Mouse (Mus musculus) left cerebral cortex, adult 2 months (tissue): ENCODE measurements around the gene Mri1. TPM values are rescaled to one million over a fixed set of nuclear protein-coding genes. Genes with fewer than 3 reads are reported as not detected.

Source experiments
- DNase-seq, 2 experiments: peaks; one replicate each; pipeline ENCODE4 v3.0.0; 2021 to 2022; ENCODE audit warnings: low spot score in 2 of 2, mixed read lengths in 1 of 2; ENCODE audit errors: extremely low spot score in 1 of 2
- H3K27ac ChIP-seq: fragments of 200-600 bp; 2 replicates; pipeline ENCODE4 v1.8.1; 2022
- H3K4me3 ChIP-seq: fragments of 200-600 bp; 2 replicates; pipeline ENCODE4 v1.8.1; 2022
- CTCF ChIP-seq: fragments of 200-600 bp; IDR thresholded peaks from 2 replicates; pipeline ENCODE4 v1.8.1; 2022; ENCODE audit warnings: antibody characterized with exemption, mild to moderate bottlenecking, moderate library complexity
- intact Hi-C: fragments of 180-260 bp; cut with DNase I; formaldehyde crosslinking; loops from one replicate; pipeline ENCODE4 v1.15.1; 2025
- microRNA-seq, 2 experiments: library from miRNA; unstranded; fragments of <30 nt; microRNA quantifications; one replicate each; pipeline ENCODE4 v1.2.0; 2021
- total RNA-seq, 2 experiments: library from RNA; stranded (reverse); gene quantifications; 2 replicates each; pipeline ENCODE4 v1.2.3; 2021

Mri1 gene
- total RNA-seq, 2 experiments from 2014 or later: 13.2 to 16.5 TPM

DNA sequence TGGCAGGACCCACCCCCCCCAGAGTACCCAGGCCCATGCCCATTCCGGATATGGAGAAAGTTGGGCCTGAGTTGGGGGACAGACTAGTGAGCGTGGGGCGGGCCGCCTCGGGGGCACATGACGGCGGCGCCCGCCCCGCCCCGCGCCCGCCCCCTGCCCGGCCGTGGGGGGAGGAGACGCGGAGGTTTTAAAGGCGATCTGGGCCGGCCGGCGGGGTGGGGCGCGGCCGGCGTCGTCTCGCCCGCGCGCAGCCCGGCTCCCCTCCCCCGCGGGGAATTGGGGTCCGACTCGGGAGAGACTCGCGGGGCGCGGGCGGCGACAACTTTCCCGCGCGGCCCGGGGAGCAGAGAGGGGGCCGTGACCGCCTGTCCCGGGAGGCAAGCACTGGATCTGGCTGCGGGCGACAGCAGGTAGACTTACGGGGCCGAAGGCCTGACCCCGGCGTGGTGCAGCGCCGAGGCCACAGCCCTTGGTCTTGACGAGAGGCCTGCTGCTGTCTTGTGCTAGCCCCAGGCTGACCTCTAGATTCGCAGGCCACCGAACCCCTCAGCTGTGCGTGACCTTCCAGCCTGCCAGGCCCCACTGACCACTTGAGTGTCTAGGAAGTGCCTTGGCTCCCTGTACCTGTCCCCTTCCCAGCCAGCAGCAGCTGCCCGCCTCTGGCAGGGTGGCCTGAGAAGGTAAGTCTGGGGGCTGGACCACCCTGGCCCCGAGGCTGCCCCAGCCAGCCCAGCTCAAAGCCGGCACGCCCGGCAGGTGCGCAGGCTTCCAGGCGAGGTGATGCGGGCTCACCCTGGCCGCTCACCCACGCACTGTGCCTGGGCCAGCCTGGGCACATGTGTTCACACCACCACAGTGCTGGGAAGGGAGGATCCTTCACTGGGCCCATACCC, 56.2 kb downstream of the Mri1 start:
- Histone ChIP-seq H3K4me3 (peak overlapping the region; percentile 54), H3K27ac (peak overlapping the region; percentile 99)
- no peak for TF ChIP-seq CTCF
- intact Hi-C loops: no loop called here
- DNase-seq: peak in 1 of 2 experiments; percentile 60

DNA sequence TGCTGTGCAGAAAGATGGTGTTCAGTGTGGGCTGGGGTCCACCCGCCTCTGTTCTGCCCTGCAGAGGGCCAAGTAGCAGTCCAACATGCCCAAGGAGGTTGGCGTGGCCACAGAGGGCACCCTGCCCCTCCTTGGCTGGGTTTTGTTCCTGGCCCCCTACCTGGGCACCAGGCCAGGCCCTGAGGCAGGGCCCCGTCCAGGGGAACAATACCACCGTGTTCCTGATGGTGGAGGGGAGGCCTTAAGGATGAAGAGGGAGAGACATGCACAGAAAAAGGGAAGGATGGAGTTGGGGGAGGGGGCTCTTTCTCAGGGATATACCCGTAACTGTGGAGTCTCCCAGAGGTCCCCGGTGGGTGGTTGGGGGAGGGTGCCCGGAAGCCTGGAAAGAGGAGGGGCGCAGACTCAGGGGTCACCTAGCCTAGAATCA, 57.0 kb downstream of the Mri1 start:
- peak overlapping the region; percentile 54 for H3K4me3 ChIP-seq
- TF ChIP-seq CTCF: no peak; the same call in 1 of the 2 replicates
- intact Hi-C loops: no loop called here
- peak overlapping the region; percentile 99 for H3K27ac ChIP-seq
- DNase-seq: no peak

Small RNAs within 50 kb of the gene (microRNA-seq; reads per million reads assigned to microRNA genes)
- gene Mir23a (11,264 to 12,641 reads per million in 2 experiments), gene Mir24-2 (0 reads per million in 2 experiments), gene Mir27a (95.7 to 113 reads per million in 2 experiments), gene Mir3074-2 (0 reads per million in 2 experiments)

Other genes with a start within 250 kb of the Mri1 start
- 1 to 10 TPM; 1.0 to 1.3 TPM for gene 2210011C24Rik, start 245.2 kb downstream of the Mri1 start, total RNA-seq
- 1 to 10 TPM; 2.2 to 2.7 TPM for gene Palm3, start 235.9 kb downstream of the Mri1 start, total RNA-seq
- gene Il27ra, start 214.7 kb downstream of the Mri1 start, total RNA-seq: under 1 TPM; 0.23 to 0.41 TPM
- gene Rln3, start 212.3 kb downstream of the Mri1 start, total RNA-seq: not detected
- gene Gm10643, start 192.2 kb downstream of the Mri1 start, total RNA-seq: 1 to 10 TPM; 2.8 to 3.5 TPM
- gene Rfx1, start 190.5 kb downstream of the Mri1 start, total RNA-seq: 10 to 100 TPM; 27.1 to 30.0 TPM
- gene Dcaf15, start 152.6 kb downstream of the Mri1 start, total RNA-seq: 10 to 100 TPM; 17.9 to 18.0 TPM
- not detected for gene Podnl1, start 131.3 kb downstream of the Mri1 start, total RNA-seq
- gene Cc2d1a, start 109.4 kb downstream of the Mri1 start, total RNA-seq: 10 to 100 TPM; 49.9 to 52.2 TPM
- gene 4930432K21Rik, start 109.3 kb downstream of the Mri1 start, total RNA-seq: 1 to 10 TPM; 2.0 to 2.8 TPM
- 1 to 10 TPM; 2.0 to 3.0 TPM for gene Nanos3, start 72.1 kb downstream of the Mri1 start, total RNA-seq
- 10 to 100 TPM; 15.1 to 17.8 TPM for gene Zswim4, start 20.3 kb downstream of the Mri1 start, total RNA-seq
- 100 to 1,000 TPM; 124 to 140 TPM for gene D8Ertd738e, start 7.6 kb downstream of the Mri1 start, total RNA-seq
- gene Ccdc130, start 13.1 kb upstream of the Mri1 start, total RNA-seq: 10 to 100 TPM; 27.7 to 35.5 TPM
- 100 to 1,000 TPM; 243 to 258 TPM for gene Cacna1a, start 131.1 kb upstream of the Mri1 start, total RNA-seq